Mouse (Mus musculus) cortical plate, adult 2 months (tissue): Measurements from ENCODE around the gene Cyp39a1. TPM values are rescaled to one million over a fixed set of nuclear protein-coding genes. Genes with fewer than 3 reads are reported as not detected.

Experiments used
- H3K27ac ChIP-seq: fragments of 200-500 bp; 2 replicates; pipeline ENCODE4 v1.5.1; 2012; ENCODE audit warnings: low read length, control low read depth, inconsistent platforms; ENCODE audit not compliant: insufficient read depth
- H3K4me1 ChIP-seq: fragments of 200-500 bp; 2 replicates; pipeline ENCODE4 v1.6.1; 2011; ENCODE audit warnings: low read length; ENCODE audit not compliant: control insufficient read depth, insufficient read depth
- H3K4me3 ChIP-seq: fragments of 200-500 bp; 2 replicates; pipeline ENCODE4 v1.5.1; 2011; ENCODE audit warnings: mild to moderate bottlenecking, low read length, control low read depth; ENCODE audit not compliant: insufficient read depth
- CTCF ChIP-seq: fragments of 200-500 bp; IDR thresholded peaks from 2 replicates; pipeline ENCODE4 v1.5.1; 2011; ENCODE audit warnings: mild to moderate bottlenecking, control low read depth, low read length; ENCODE audit not compliant: insufficient read depth; ENCODE audit errors: extremely low read depth
- POLR2A ChIP-seq: fragments of 200-500 bp; IDR thresholded peaks from 2 replicates; pipeline ENCODE4 v1.6.1; 2011; ENCODE audit warnings: mild to moderate bottlenecking, low read length, control low read depth; ENCODE audit not compliant: insufficient read depth; ENCODE audit errors: extremely low read depth
- polyA plus RNA-seq: library from polyadenylated mRNA; depleted of rRNA; stranded (reverse); fragments of >200 nt; gene quantifications from 2 replicates; pipeline ENCODE4 v1.2.3, GENCODE M21; 2012; rRNA removed

Cyp39a1 gene
- polyA plus RNA-seq: 2.6 and 2.8 TPM in 2 replicates

DNA sequence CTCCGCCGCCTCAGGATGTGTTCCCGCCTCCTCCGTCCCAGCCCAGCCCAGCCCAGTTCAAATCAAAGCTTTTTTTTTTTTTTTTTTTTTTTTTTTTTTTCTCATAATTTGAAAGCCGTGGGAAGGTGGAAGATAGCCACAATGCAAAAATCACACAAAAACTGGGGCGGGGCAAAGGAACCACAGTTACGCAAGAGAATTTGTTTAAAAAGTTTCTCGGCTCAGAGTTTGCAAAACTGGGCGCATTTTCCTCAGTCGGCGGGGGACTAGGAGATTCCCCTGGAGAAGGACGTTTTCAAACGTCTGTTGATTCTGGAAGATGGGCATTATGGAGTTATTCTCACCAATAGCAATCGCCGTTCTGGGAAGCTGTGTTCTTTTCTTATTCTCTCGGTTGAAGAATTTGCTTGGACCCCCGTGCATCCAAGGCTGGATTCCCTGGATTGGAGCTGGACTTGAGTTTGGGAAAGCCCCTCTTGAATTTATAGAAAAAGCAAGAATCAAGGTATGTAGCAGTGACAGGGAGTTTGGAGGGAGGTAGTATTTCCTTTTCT is at the start of gene Cyp39a1:
Gene Cyp39a1 (plus strand): TSS at position 136 of the 554 bp plus-strand sequence.
- Histone ChIP-seq H3K4me3 (peak within 1 kb of the TSS; percentile 94), H3K27ac (peak within 1 kb of the TSS; percentile 72), H3K4me1 (peaks cover 4% of the 10 kb centered on the region; the same call in 1 of the 2 replicates)
- TF ChIP-seq CTCF (no peak), POLR2A (no peak)

DNA sequence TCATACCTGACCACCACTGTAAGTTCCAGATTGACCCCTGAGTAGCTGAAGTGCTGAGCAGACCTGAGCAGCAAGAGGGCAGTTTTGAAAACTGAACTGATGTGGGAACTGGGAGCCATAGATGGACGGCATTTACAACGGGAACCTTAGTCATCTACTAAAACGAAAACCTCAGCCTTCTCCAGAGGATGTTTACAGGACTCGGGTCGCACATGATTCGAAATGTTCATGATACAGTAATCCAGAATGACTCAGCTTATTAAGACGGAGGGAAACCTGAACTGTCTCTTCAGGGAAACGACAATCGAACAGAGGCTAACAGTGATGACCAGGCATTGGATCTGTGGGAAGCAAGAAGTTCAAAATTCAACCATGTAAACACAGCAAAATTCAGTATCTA is 48.1 kb upstream of the Cyp39a1 start:
- TF ChIP-seq CTCF (no peak), POLR2A (no peak)
- H3K4me3 ChIP-seq: no peak overlapping the region
- H3K27ac ChIP-seq: no peak overlapping the region
- no peaks in the 10 kb centered on the region for H3K4me1 ChIP-seq

DNA sequence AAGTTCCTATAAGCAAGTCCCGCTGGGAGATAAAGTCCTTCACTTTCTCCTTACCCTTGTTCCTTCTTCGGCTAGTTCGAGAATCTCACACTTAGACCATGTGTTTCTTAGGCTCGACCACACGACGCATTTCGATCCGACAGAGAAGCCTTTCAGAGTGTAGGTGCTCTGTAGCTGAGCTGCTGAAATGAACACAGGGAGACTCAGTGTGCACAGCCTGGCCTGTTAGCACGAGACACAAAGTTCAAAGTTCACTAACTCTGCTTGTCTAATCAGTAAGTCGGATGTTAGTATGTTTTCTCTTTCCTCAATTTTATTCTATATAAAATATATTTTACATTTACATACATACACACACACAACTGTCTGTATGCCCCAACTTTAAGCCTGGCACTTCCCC is 45.1 kb upstream of the Cyp39a1 start:
- TF ChIP-seq POLR2A: no peak
- TF ChIP-seq CTCF: no peak
- no peak overlapping the region for H3K4me3 ChIP-seq
- H3K4me1 ChIP-seq: no peaks in the 10 kb centered on the region
- H3K27ac ChIP-seq: no peak overlapping the region

DNA sequence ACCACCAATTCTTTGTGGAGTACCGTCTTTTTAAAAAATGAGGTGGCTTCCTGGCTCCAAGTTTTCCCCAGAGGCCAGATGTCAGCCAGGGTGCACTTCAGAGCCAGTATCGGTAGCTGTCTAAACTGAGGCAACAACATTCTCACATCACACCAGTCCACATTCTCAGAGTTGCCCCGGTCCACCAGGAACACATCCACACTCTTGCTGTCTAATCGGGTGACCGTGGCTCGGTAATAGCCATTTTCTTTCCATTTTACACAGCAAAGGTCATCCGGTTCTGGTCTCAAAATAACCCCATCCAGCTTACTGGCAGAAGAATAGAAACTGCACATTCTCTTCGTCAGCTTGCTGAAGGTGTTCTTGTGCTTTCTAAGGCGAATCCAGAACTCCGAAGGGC is 39.0 kb upstream of the Cyp39a1 start:
- Histone ChIP-seq H3K4me3 (no peak overlapping the region), H3K27ac (no peak overlapping the region), H3K4me1 (no peaks in the 10 kb centered on the region)
- no peak for TF ChIP-seq POLR2A
- no peak for TF ChIP-seq CTCF

DNA sequence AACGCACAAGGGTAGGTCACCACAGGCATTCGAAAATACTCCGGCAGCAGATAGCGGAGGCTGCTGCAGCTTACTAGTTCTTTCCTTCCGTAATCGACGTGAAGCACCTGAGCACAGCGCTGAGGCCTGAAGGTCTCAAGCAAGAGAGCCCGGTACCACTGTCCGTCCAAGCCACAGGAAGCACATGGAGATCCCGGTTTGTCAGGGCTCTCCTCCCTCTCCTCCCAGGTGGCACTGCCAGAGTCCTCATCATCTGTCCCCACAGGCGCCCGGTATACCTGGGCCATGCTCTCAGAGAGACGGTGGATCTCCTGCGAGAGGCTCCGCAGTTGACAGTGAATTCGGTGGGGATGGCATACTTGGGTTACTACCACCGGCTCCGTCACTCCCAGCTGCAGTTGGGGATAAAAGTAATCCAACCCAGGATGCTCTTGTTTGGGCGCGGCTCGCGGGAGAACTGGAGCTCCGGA is 38.2 kb upstream of the Cyp39a1 start:
- H3K4me1 ChIP-seq: no peaks in the 10 kb centered on the region
- no peak overlapping the region for H3K4me3 ChIP-seq
- TF ChIP-seq POLR2A: no peak
- TF ChIP-seq CTCF: no peak
- H3K27ac ChIP-seq: no peak overlapping the region

- no peaks in the 10 kb centered on the region for H3K4me1 ChIP-seq
- H3K27ac ChIP-seq: no peak within 1 kb of the TSS
- H3K4me3 ChIP-seq: no peak within 1 kb of the TSS
- TF ChIP-seq CTCF (no peak), POLR2A (no peak)
These were observed 37.5 kb upstream of the Cyp39a1 start, which contains the start of gene Tdrd6 for GRCm38 (mm10) chr17:43629496-43630426. Gene Tdrd6, minus strand, starts transcription at chr17:43630299.

- Histone ChIP-seq H3K27ac (no peak overlapping the region), H3K4me1 (no peaks in the 10 kb centered on the region), H3K4me3 (no peak overlapping the region)
- TF ChIP-seq POLR2A (no peak), CTCF (no peak)
These were observed 36.8 kb upstream of the Cyp39a1 start for GRCm38 (mm10) chr17:43630427-43630760.

DNA sequence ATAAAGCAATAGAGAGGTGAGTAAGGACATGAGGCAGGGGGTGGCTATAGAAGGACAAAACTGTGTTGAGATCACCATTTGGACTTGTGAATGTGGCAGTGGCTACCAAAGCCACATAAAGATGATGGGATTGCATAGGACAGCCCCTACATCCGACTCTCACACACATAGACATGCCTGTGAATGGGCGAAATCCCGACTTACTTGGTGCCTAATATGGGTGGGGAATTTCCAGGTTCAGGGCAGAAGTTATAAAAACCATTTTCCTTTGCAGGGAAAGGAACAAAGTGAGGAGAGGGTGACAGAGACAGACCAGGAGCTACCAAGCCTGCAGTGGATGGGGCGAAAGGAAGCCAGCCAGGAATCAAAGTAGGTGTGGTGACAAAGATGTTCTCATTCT is 30.1 kb upstream of the Cyp39a1 start:
- Histone ChIP-seq H3K4me1 (no peaks in the 10 kb centered on the region), H3K4me3 (no peak overlapping the region), H3K27ac (no peak overlapping the region)
- TF ChIP-seq POLR2A (no peak), CTCF (no peak)

DNA sequence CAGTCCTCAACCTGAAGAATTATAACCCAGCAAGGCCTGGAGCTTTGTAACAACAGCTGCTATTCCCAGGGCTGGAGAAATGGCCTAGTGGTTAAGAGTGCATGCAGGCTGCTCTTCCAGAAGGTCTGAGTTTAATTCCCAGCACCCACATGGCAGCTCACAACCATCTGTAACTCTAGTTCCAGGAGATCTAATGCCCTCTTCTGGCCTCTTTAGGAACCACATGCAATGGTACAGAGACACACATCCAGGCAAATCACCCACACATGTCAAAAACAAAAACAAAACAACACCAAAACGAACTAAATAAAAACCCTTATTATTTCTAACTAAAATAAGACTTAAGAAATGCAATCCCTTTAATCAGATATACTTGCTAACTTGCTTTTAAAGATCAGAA is 26.4 kb upstream of the Cyp39a1 start:
- Histone ChIP-seq H3K27ac (no peak overlapping the region), H3K4me1 (no peaks in the 10 kb centered on the region), H3K4me3 (no peak overlapping the region)
- TF ChIP-seq CTCF: no peak
- TF ChIP-seq POLR2A: no peak

DNA sequence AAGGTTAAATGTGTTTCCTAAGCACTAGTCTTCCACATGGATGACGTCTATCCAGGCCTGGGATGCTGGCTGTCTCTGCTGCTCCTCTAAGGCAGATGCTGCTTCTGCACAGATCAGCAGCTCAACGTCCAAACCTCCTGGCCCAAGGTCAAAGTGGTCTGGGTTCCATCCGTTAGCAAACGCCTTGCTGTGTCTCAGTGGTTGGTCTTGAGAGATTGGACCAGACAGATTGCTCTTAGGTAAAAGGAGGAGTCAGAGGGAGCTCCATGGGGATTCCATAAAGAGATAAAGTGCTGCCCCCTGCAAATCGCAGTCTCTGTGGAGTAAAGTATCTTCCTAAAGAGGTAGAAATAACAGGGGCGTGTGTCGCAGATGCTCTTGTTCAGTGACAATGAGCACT is 24.0 kb upstream of the Cyp39a1 start:
- Histone ChIP-seq H3K4me1 (no peaks in the 10 kb centered on the region), H3K4me3 (no peak overlapping the region), H3K27ac (no peak overlapping the region)
- no peak for TF ChIP-seq CTCF
- no peak for TF ChIP-seq POLR2A
